Mouse (Mus musculus) ES-E14 (cell line): ENCODE measurements at regions not wholly inside any gene's neighbourhood (a gene's known extent, or its start where the extent isn't known, plus 50 kb on each side); places are given as distances from the start of the nearest gene placed in this dataset.
A peak's percentile ranks its signal among the peaks of the same experiment; 100 is the strongest.

Experiments
- DNase-seq: peaks from one replicate; pipeline ENCODE4 v3.0.0-alpha.2; 2013; ENCODE audit warnings: low read depth, low spot score
- H3K27ac ChIP-seq: 2 replicates; pipeline ENCODE4 v1.5.1; 2012; ENCODE audit warnings: low read depth, mild to moderate bottlenecking, low read length, moderate library complexity, mixed read lengths; ENCODE audit not compliant: poor library complexity, insufficient read depth, severe bottlenecking
- H3K36me3 ChIP-seq: 2 replicates; pipeline ENCODE4 v1.6.1; 2012; ENCODE audit warnings: mild to moderate bottlenecking, low read length, moderate library complexity, mixed read lengths; ENCODE audit not compliant: control insufficient read depth, poor library complexity, insufficient read depth, severe bottlenecking
- H3K4me1 ChIP-seq, 2 experiments: fragments of 150-350 bp in 1 of 2; sonication (generic) in 1 of 2; 2 replicates each; pipeline ENCODE4 v1.6.1; 2012; ENCODE audit warnings: low read length in 2 of 2, mild to moderate bottlenecking in 1 of 2, mixed read lengths in 1 of 2; ENCODE audit not compliant: control insufficient read depth in 2 of 2, insufficient read depth in 2 of 2, poor library complexity in 1 of 2
- H3K4me3 ChIP-seq, 2 experiments: fragments of 150-350 bp in 1 of 2; sonication (generic) in 1 of 2; 2 replicates each; pipeline ENCODE4 v1.5.1; 2012; ENCODE audit warnings: low read length in 2 of 2, low read depth in 1 of 2, mild to moderate bottlenecking in 1 of 2, mixed read lengths in 1 of 2; ENCODE audit not compliant: insufficient read depth in 1 of 2, poor library complexity in 1 of 2, severe bottlenecking in 1 of 2
- H3K9ac ChIP-seq: 2 replicates; pipeline ENCODE4 v1.6.1; 2012; ENCODE audit warnings: low read depth, mild to moderate bottlenecking, low read length, mixed read lengths; ENCODE audit not compliant: poor library complexity, insufficient read depth, severe bottlenecking
- H3K9me3 ChIP-seq: fragments of 150-350 bp; sonication (generic); 2 replicates; pipeline ENCODE4 v1.6.1; 2012; ENCODE audit warnings: low read depth, mild to moderate bottlenecking, low read length; ENCODE audit not compliant: control insufficient read depth, insufficient read depth
- CHD2 ChIP-seq: IDR thresholded peaks from 2 replicates; pipeline ENCODE4 v1.6.1; 2014; ENCODE audit warnings: mild to moderate bottlenecking, low read depth, low read length, inconsistent platforms
- HCFC1 ChIP-seq: IDR thresholded peaks from 2 replicates; pipeline ENCODE4 v1.6.1; 2012; ENCODE audit warnings: low read length, inconsistent platforms, borderline replicate concordance; ENCODE audit not compliant: insufficient read depth
- MAFK ChIP-seq: IDR thresholded peaks from 2 replicates; pipeline ENCODE4 v1.6.1; 2014; ENCODE audit warnings: mild to moderate bottlenecking, low read depth, low read length, inconsistent platforms; ENCODE audit not compliant: insufficient read depth
- ZC3H11A ChIP-seq: IDR thresholded peaks from 2 replicates; pipeline ENCODE4 v1.6.1; 2012; ENCODE audit warnings: low read depth, mild to moderate bottlenecking, inconsistent platforms, low read length, borderline replicate concordance
- ZNF384 ChIP-seq: IDR thresholded peaks from 2 replicates; pipeline ENCODE4 v1.6.1; 2012; ENCODE audit warnings: low read depth, low read length, inconsistent platforms
- in situ Hi-C, 2 experiments: fragments of 600-800 bp; cut with MboI; formaldehyde crosslinking; loops; one replicate each; pipeline ENCODE4 v1.15.1; 2025; ENCODE audit warnings: low sequenced_read_pairs in 2 of 2, inconsistent platforms in 1 of 2; ENCODE audit not compliant: unreplicated experiment in 2 of 2

DNA sequence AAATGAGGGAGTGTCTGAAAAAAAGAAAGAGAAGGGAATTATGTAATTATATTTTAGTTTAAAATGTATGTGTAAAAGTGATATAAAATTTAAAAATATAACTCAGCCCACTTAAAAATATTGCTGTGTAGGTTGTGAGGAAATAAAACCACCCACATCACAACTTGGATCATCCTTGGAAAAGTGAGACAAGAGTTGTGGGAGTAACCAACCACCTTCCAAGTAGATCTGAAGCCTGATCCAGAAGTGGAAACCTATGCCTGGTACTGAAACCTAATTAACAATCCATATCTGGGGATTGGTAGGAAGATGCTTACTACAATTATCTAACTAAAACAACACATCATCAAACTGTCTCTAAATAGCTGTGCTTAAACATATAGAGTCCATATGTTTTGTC, 743.1 kb downstream of the Stim2 start:
- H3K27ac ChIP-seq: no peak overlapping the region
- no peaks in the 10 kb centered on the region for H3K4me1 ChIP-seq
- in situ Hi-C loops: no loop called here
- H3K36me3 ChIP-seq: no peaks in the 10 kb centered on the region
- H3K9ac ChIP-seq: no peak overlapping the region
- TF ChIP-seq MAFK: no peak
- TF ChIP-seq CHD2: no peak
- no peak for TF ChIP-seq HCFC1
- TF ChIP-seq ZNF384: no peak
- no peak for TF ChIP-seq ZC3H11A
- H3K4me3 ChIP-seq: no peak overlapping the region
- no peak for DNase-seq
- no peaks in the 10 kb centered on the region for H3K9me3 ChIP-seq

DNA sequence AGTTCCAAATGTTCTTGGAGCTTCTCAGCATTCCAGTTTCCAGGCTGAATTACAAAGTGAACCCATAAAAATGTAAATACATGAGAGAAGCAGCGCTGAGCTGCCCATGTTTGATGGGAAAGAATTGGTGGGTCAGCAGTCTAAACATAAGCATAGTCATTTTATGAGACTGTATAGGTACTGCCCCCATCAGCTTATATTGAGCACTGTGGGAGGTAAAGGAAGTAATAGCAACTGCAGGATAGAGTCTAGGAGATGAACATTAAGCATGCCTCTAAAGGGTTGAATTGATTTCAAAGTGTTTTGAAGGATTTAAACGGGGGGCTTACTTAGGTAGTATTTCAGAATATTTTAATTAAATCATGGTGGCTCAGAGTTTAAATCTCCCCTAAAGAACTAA, 748.7 kb downstream of the Stim2 start:
- TF ChIP-seq HCFC1 (no peak), ZNF384 (no peak), MAFK (no peak), CHD2 (no peak), ZC3H11A (no peak)
- in situ Hi-C loops: no loop called here

DNA sequence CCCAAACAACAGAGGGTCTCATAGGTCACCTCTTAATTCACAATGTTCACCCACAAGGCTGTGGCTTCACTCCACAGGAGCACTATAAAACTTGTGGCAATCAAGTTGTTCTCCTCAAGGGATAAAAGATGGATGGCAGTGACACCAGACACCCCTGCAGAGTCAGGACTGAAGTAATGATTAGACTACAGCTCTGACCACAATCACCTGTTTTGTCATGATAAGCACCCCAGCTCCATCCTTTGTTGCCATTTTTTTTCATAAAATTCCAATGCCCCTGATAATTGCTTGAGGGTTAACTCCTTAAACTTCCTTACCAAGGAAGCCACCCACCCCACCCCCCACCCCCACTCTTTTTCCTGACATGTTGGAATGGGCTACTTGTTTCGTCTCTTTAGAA, 755.1 kb downstream of the Stim2 start:
- in situ Hi-C loops: no loop called here
- H3K4me3 ChIP-seq: no peak overlapping the region
- no peak overlapping the region for H3K27ac ChIP-seq
- TF ChIP-seq HCFC1 (no peak), MAFK (no peak), CHD2 (no peak), ZNF384 (peak; percentile 68; the same call in 1 of the 2 replicates), ZC3H11A (no peak)
- peak; percentile 16 for DNase-seq
- H3K36me3 ChIP-seq: no peaks in the 10 kb centered on the region
- no peaks in the 10 kb centered on the region for H3K9me3 ChIP-seq
- H3K4me1 ChIP-seq: no peaks in the 10 kb centered on the region
- H3K9ac ChIP-seq: no peak overlapping the region

More for the DNA sequence above, 748.7 kb downstream of the Stim2 start:
- no peak overlapping the region for H3K4me3 ChIP-seq
- H3K4me1 ChIP-seq: no peaks in the 10 kb centered on the region
- H3K9ac ChIP-seq: no peak overlapping the region
- no peaks in the 10 kb centered on the region for H3K9me3 ChIP-seq
- no peak overlapping the region for H3K27ac ChIP-seq
- no peak for DNase-seq
- H3K36me3 ChIP-seq: no peaks in the 10 kb centered on the region

DNA sequence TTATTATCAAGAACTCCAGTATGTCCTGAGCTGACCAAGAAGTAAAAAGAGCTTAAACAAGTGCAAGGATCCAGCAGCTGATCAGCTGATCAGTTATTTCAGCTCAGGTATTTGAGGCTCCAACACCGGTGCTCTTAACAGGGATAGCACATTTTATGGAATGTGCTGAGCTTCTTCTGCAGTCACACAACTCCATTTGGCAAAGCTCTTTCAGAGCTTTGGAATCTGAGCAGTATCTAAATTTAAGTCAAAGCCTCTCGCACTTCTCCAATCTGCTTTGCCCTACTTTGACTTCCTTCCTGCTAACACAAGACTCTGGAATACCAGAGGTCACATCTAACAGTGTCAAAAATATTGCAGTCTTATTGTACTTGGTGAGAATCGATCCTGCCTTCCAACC, 761.4 kb downstream of the Stim2 start:
- in situ Hi-C loops: no loop called here
- Histone ChIP-seq H3K27ac (no peak overlapping the region), H3K4me3 (no peak overlapping the region), H3K9ac (no peak overlapping the region), H3K4me1 (peaks cover 0 to 2% of the 10 kb centered on the region in 2 experiments; a peak in 1 of 4 replicates), H3K9me3 (no peaks in the 10 kb centered on the region), H3K36me3 (no peaks in the 10 kb centered on the region)
- TF ChIP-seq ZC3H11A: no peak
- no peak for TF ChIP-seq ZNF384
- TF ChIP-seq CHD2: no peak
- TF ChIP-seq MAFK: no peak
- no peak for TF ChIP-seq HCFC1
- no peak for DNase-seq

DNA sequence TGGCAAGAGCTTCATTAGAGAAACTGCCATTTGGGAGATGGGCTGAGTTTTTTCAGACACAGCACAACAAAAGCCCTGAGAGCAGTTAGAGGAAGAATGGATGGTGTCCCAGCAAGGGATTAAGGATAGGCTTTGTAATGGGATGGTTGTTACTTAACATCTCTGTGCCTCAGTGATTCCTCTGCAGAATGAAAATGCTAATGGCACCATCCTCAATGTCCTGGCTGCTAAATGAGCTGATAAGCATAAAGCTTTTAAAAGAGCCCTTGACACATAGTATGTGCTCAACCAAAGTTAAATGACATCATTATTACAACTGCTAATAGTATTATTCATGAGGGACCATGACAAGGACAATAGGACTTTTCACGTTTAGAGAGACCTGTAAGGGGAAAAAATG, 764.7 kb downstream of the Stim2 start:
- H3K9ac ChIP-seq: no peak overlapping the region
- peak; percentile 28 for DNase-seq
- no peaks in the 10 kb centered on the region for H3K36me3 ChIP-seq
- H3K4me1 ChIP-seq: peaks cover 0 to 2% of the 10 kb centered on the region in 2 experiments; a peak in 1 of 4 replicates
- H3K9me3 ChIP-seq: no peaks in the 10 kb centered on the region
- H3K27ac ChIP-seq: no peak overlapping the region
- TF ChIP-seq ZC3H11A (no peak), ZNF384 (0 out of 2 replicates have a peak, but pooled peaks have one; percentile 15), MAFK (no peak), CHD2 (0 out of 2 replicates have a peak, but pooled peaks have one; percentile 41)
- in situ Hi-C loops: no loop called here
- no peak overlapping the region for H3K4me3 ChIP-seq
